ENCODE assay signal across 25 mouse cellular contexts in genomic region chr10:88606686-88607085, GRCm38 (mm10). TPM values are rescaled to one million over a fixed set of nuclear protein-coding genes. Genes with fewer than 3 reads are reported as not detected.
"Had no signal": no experiment of that assay in that cellular context is flagged by ENCODE, and none has a peak within 500 bp of the region (broad histone marks: within the 10 kb centered on the region; RNA-seq: fewer than 3 reads in every experiment).

No protein-coding gene starts in this region.

- H3K36me3 ChIP-seq: heart, embryonic 12.5 days; hindbrain, embryonic 10.5 days; hindbrain, embryonic 12.5 days; intestine, embryonic 15.5 days; kidney, embryonic 15.5 days; limb, embryonic 15.5 days; liver, embryonic 12.5 days had no signal

- ATAC-seq: forebrain, embryonic 16.5 days; hindbrain, embryonic 16.5 days; inflammation-experienced regulatory T-cells, adult 6 months; intestine, embryonic 15.5 days; intestine, postnatal 0 days; liver, embryonic 12.5 days had no signal

- H3K4me3 ChIP-seq: heart, embryonic 12.5 days; hindbrain, embryonic 10.5 days; hindbrain, embryonic 12.5 days; intestine, embryonic 15.5 days; kidney, embryonic 15.5 days; layer of hippocampus, adult 2 months; left cerebral cortex, adult 2 months; limb, embryonic 15.5 days; liver, embryonic 12.5 days had no signal

- H3K9me3 ChIP-seq: heart, embryonic 12.5 days; hindbrain, embryonic 10.5 days; hindbrain, embryonic 12.5 days; intestine, embryonic 15.5 days; kidney, embryonic 15.5 days; limb, embryonic 15.5 days; liver, embryonic 12.5 days had no signal

- H3K27me3 ChIP-seq: heart, embryonic 12.5 days; hindbrain, embryonic 12.5 days; intestine, embryonic 15.5 days; kidney, embryonic 15.5 days; limb, embryonic 15.5 days; liver, embryonic 12.5 days had no signal

- H3K9ac ChIP-seq: heart, embryonic 12.5 days; hindbrain, embryonic 12.5 days; hindbrain, embryonic 14.5 days; intestine, embryonic 15.5 days; kidney, embryonic 15.5 days; limb, embryonic 15.5 days; liver, embryonic 12.5 days; liver, embryonic 14.5 days had no signal

- H3K27ac ChIP-seq: hindbrain, embryonic 10.5 days; hindbrain, embryonic 12.5 days; hindbrain, embryonic 14.5 days; intestine, embryonic 15.5 days; kidney, embryonic 15.5 days; layer of hippocampus, adult 2 months; left cerebral cortex, adult 2 months; limb, embryonic 15.5 days; liver, embryonic 12.5 days; liver, embryonic 14.5 days had no signal

- H3K4me1 ChIP-seq: heart, embryonic 12.5 days; intestine, embryonic 15.5 days; liver, embryonic 12.5 days had no signal

- DNase-seq: gastrocnemius, postnatal 25 days; heart, adult 18-20 months; heart, postnatal 10 days; heart, postnatal 4 days; kidney, adult 18-20 months; kidney, adult 9 months; kidney, postnatal 10 days; kidney, postnatal 25 days; kidney, postnatal 4 days had no signal

- H3K4me2 ChIP-seq: heart, embryonic 12.5 days; hindbrain, embryonic 12.5 days; hindbrain, embryonic 14.5 days; intestine, embryonic 15.5 days; kidney, embryonic 15.5 days; limb, embryonic 15.5 days; liver, embryonic 12.5 days had no signal

RNA-seq across cellular contexts. Expression of gene Mybpc1, which starts 1.7 kb away (rescaled TPM):
- polyA plus RNA-seq: inflammation-experienced regulatory T-cells, adult 6 months; liver, adult 2 months had no signal
